Mouse (Mus musculus): ENCODE measurements around the gene Synj2. TPM values are rescaled to one million over a fixed set of nuclear protein-coding genes. Genes with fewer than 3 reads are reported as not detected.

Gene Synj2
- total and polyA plus RNA-seq, 3 experiments: 1.2 to 2.5 TPM; not detected in 1

DNA sequence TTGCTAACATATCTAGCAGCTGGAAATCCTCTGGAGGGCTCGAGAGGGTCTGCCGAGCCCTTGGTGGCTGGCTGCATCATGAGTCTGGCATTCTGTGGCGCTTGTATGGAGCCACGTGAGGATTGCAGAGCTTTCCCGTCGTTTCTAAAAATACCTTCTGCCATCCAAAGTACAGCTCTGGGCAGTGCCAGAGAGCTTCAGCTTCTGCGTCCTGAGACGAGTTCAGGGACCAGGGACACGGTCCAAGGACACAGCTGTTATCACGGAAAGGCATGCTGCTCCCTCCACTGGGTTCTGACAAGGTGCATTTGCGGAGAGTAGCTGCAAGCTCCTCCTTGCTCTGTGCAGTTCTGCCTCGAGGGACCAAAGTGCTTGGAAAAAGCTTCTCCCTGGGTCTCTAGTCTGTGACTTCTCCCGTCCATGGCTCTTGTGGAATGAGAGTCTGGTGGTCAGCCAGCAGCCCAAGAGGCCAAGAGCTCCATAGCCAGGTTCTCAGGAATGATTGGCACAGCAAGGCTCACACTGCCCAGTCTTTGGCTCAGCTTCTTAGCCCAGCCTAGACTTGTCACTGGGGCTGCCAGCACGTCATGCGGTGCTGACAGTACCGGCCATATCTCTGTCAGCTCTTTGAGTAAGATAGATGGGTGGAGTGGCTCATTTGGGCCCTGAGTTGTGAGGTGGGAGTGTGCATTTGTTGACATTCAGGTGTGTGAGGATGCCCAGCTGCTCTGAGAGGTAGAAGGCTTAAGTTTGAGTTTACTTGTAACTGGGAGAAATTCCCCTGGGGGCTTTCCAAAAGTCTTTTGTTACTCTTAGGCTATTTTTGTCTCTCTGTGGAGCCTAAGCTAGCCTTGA is 56.5 kb downstream of the Synj2 start:
- H3K4me1 ChIP-seq (ENCODE audit: control insufficient read depth in 1 of 2, insufficient read depth in 2 of 2, low read length in 2 of 2): peaks cover 5 to 24% of the 10 kb centered on the region in 2 experiments; a peak in 3 of 4 replicates

DNA sequence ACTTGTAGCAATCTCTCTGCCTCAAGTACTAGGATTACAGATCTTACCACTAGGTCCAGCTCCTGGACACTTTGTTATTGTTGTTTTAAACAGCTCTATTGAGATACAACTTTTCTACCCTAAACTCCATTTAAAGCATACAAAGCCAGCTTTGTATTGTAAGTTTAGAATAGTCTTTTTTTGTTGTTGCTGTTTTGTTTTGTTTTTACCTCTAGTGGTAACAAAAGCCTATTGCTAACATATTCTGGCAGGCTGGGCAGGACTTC is 57.1 kb downstream of the Synj2 start:
- Histone ChIP-seq H3K27me3 (ENCODE audit: control insufficient read depth in 1 of 2, insufficient read depth in 2 of 2, low read length in 2 of 2) (no peaks in the 10 kb centered on the region), H3K9me3 (replicated peaks; ENCODE audit: insufficient read depth, low read length) (no peaks in the 10 kb centered on the region), H3K36me3 (ENCODE audit: control insufficient read depth in 1 of 2, insufficient read depth in 2 of 2, low read length in 2 of 2) (peaks cover 0 to 7% of the 10 kb centered on the region in 2 experiments; a peak in 1 of 4 replicates), H3K79me2 (ENCODE audit: control insufficient read depth, insufficient read depth, low read length, poor library complexity) (no peaks in the 10 kb centered on the region), H3K4me1 (ENCODE audit: control insufficient read depth in 1 of 2, insufficient read depth in 2 of 2, low read length in 2 of 2) (peaks cover 3 to 20% of the 10 kb centered on the region in 2 experiments; a peak in 3 of 4 replicates), H3K27ac (ENCODE audit: control insufficient read depth, low read depth, low read length) (no peak overlapping the region), H3K4me3 (ENCODE audit: control insufficient read depth in 1 of 2, insufficient read depth in 1 of 2, low read depth in 2 of 2, low read length in 2 of 2) (no peak overlapping the region), H3K9ac (ENCODE audit: control insufficient read depth, low read depth, low read length, poor library complexity, severe bottlenecking) (no peak overlapping the region)
- TF ChIP-seq POLR2AphosphoS5 (IDR thresholded peaks at IDR 0.05; ENCODE audit: borderline replicate concordance, low read depth, low read length) (no peak), MAX (IDR thresholded peaks at IDR 0.05; ENCODE audit: low read length) (no peak), E2F4 (IDR thresholded peaks at IDR 0.05; ENCODE audit: borderline replicate concordance, low read depth, low read length) (no peak), MXI1 (IDR thresholded peaks at IDR 0.05; ENCODE audit: low read depth, low read length) (no peak), MYC (IDR thresholded peaks at IDR 0.05; ENCODE audit: low read depth, low read length) (no peak)
- no peak for DNase-seq (ENCODE audit: low read depth, low spot score)

More for the DNA sequence above, 56.5 kb downstream of the Synj2 start:
- Histone ChIP-seq H3K79me2 (ENCODE audit: control insufficient read depth, insufficient read depth, low read length, poor library complexity) (no peaks in the 10 kb centered on the region), H3K27ac (ENCODE audit: control insufficient read depth, low read depth, low read length) (no peak overlapping the region), H3K9ac (ENCODE audit: control insufficient read depth, low read depth, low read length, poor library complexity, severe bottlenecking) (no peak overlapping the region), H3K9me3 (replicated peaks; ENCODE audit: insufficient read depth, low read length) (no peaks in the 10 kb centered on the region), H3K36me3 (ENCODE audit: control insufficient read depth in 1 of 2, insufficient read depth in 2 of 2, low read length in 2 of 2) (peaks cover 0 to 7% of the 10 kb centered on the region in 2 experiments; a peak in 1 of 4 replicates), H3K4me3 (ENCODE audit: control insufficient read depth in 1 of 2, insufficient read depth in 1 of 2, low read depth in 2 of 2, low read length in 2 of 2) (no peak overlapping the region), H3K27me3 (ENCODE audit: control insufficient read depth in 1 of 2, insufficient read depth in 2 of 2, low read length in 2 of 2) (no peaks in the 10 kb centered on the region)
- TF ChIP-seq SMC3 (IDR thresholded peaks at IDR 0.05; ENCODE audit: low read depth, low read length) (no peak), MAZ (IDR thresholded peaks at IDR 0.05; ENCODE audit: low read depth, low read length) (no peak), TCF12 (IDR thresholded peaks at IDR 0.05; ENCODE audit: low read depth, low read length) (no peak), MYB (IDR thresholded peaks at IDR 0.05; ENCODE audit: low read depth, low read length) (no peak), POLR2AphosphoS5 (IDR thresholded peaks at IDR 0.05; ENCODE audit: borderline replicate concordance, low read depth, low read length) (no peak), MYC (IDR thresholded peaks at IDR 0.05; ENCODE audit: low read depth, low read length) (no peak), BHLHE40 (IDR thresholded peaks at IDR 0.05; ENCODE audit: borderline replicate concordance, low read depth, low read length) (no peak), USF1 (IDR thresholded peaks at IDR 0.05; ENCODE audit: low read depth, low read length) (no peak), ETS1 (IDR thresholded peaks at IDR 0.05; ENCODE audit: low read depth, low read length) (no peak), E2F4 (IDR thresholded peaks at IDR 0.05; ENCODE audit: borderline replicate concordance, low read depth, low read length) (no peak)
- no peak for DNase-seq (ENCODE audit: low read depth, low spot score)

- no peak overlapping the region for H3K27ac ChIP-seq (ENCODE audit: control insufficient read depth, low read depth, low read length)
- peaks cover 0 to 17% of the 10 kb centered on the region in 2 experiments; a peak in 2 of 4 replicates for H3K4me1 ChIP-seq (ENCODE audit: control insufficient read depth in 1 of 2, insufficient read depth in 2 of 2, low read length in 2 of 2)
- no peak overlapping the region for H3K9ac ChIP-seq (ENCODE audit: control insufficient read depth, low read depth, low read length, poor library complexity, severe bottlenecking)
- H3K27me3 ChIP-seq (ENCODE audit: control insufficient read depth in 1 of 2, insufficient read depth in 2 of 2, low read length in 2 of 2): no peaks in the 10 kb centered on the region
- DNase-seq (ENCODE audit: low read depth, low spot score): no peak
- H3K79me2 ChIP-seq (ENCODE audit: control insufficient read depth, insufficient read depth, low read length, poor library complexity): no peaks in the 10 kb centered on the region
- H3K36me3 ChIP-seq (ENCODE audit: control insufficient read depth in 1 of 2, insufficient read depth in 2 of 2, low read length in 2 of 2): peaks cover 0 to 7% of the 10 kb centered on the region in 2 experiments; a peak in 1 of 4 replicates
- H3K4me3 ChIP-seq (ENCODE audit: control insufficient read depth in 1 of 2, insufficient read depth in 1 of 2, low read depth in 2 of 2, low read length in 2 of 2): no peak overlapping the region
- H3K9me3 ChIP-seq (replicated peaks; ENCODE audit: insufficient read depth, low read length): no peaks in the 10 kb centered on the region
- TF ChIP-seq MYC (IDR thresholded peaks at IDR 0.05; ENCODE audit: low read depth, low read length): no peak
- TF ChIP-seq SMC3 (IDR thresholded peaks at IDR 0.05; ENCODE audit: low read depth, low read length): no peak
- TF ChIP-seq CTCF (IDR thresholded peaks at IDR 0.05 in 2 of 3, conservative IDR thresholded peaks at IDR 0.05 in 1 of 3; ENCODE audit: control insufficient read depth in 1 of 3, insufficient read depth in 1 of 3, low read depth in 2 of 3, low read length in 3 of 3, poor library complexity in 1 of 3, severe bottlenecking in 1 of 3): no peak
- no peak for TF ChIP-seq MAFK (IDR thresholded peaks at IDR 0.05; ENCODE audit: borderline replicate concordance, low read depth, low read length)
- TF ChIP-seq MEF2A (IDR thresholded peaks at IDR 0.05; ENCODE audit: extremely low read depth, insufficient replicate concordance, low read depth, low read length, poor library complexity, severe bottlenecking): no peak
- no peak for TF ChIP-seq CHD2 (IDR thresholded peaks at IDR 0.05; ENCODE audit: low read length)
- TF ChIP-seq POLR2AphosphoS2 (IDR thresholded peaks at IDR 0.05; ENCODE audit: low read length): no peak
- no peak for TF ChIP-seq GABPA (IDR thresholded peaks at IDR 0.05; ENCODE audit: low read depth, low read length)
- no peak for TF ChIP-seq UBTF (IDR thresholded peaks at IDR 0.05; ENCODE audit: borderline replicate concordance, insufficient read depth, low read depth, low read length)
- TF ChIP-seq MAZ (IDR thresholded peaks at IDR 0.05; ENCODE audit: low read depth, low read length): no peak
- no peak for TF ChIP-seq POLR2A (IDR thresholded peaks at IDR 0.05; ENCODE audit: control insufficient read depth in 1 of 2, insufficient read depth in 1 of 2, low read depth in 1 of 2, low read length in 2 of 2, poor library complexity in 1 of 2)
- no peak for TF ChIP-seq TCF12 (IDR thresholded peaks at IDR 0.05; ENCODE audit: low read depth, low read length)
- TF ChIP-seq JUND (IDR thresholded peaks at IDR 0.05; ENCODE audit: low read depth, low read length): no peak
- TF ChIP-seq MXI1 (IDR thresholded peaks at IDR 0.05; ENCODE audit: low read depth, low read length): no peak
Observed at GRCm38 (mm10) chr17:5999039-5999543, 58.0 kb downstream of the Synj2 start.
